Mouse (Mus musculus) neural tube, embryonic 15.5 days (tissue): ENCODE results near the gene Nkain2. TPM values are rescaled to one million over a fixed set of nuclear protein-coding genes. Genes with fewer than 3 reads are reported as not detected.

ENCODE experiments used
- ATAC-seq: fragments of 200-750 bp; cut with Nextera tagmentation; 2 replicates; pipeline ENCODE4 v1.8.0; 2017; ENCODE audit warnings: mild to moderate bottlenecking, moderate TSS enrichment, moderate library complexity; ENCODE audit not compliant: low FRiP score
- H3K27ac ChIP-seq: fragments of 300-500 bp; sonication (generic); replicated peaks from 2 replicates; pipeline ENCODE4 v1.5.1; 2015; ENCODE audit warnings: mild to moderate bottlenecking, inconsistent platforms
- H3K27me3 ChIP-seq: fragments of 300-500 bp; sonication (generic); replicated peaks from 2 replicates; pipeline ENCODE4 v1.6.1; 2015; ENCODE audit warnings: inconsistent platforms
- H3K36me3 ChIP-seq: fragments of 300-500 bp; sonication (generic); 2 replicates; pipeline ENCODE4 v1.6.1; 2015; ENCODE audit warnings: inconsistent platforms
- H3K4me1 ChIP-seq: fragments of 300-500 bp; sonication (generic); 2 replicates; pipeline ENCODE4 v1.6.1; 2015; ENCODE audit warnings: inconsistent platforms
- H3K4me2 ChIP-seq: fragments of 300-500 bp; sonication (generic); 2 replicates; pipeline ENCODE4 v1.6.1; 2015; ENCODE audit warnings: inconsistent platforms, mild to moderate bottlenecking, moderate library complexity
- H3K4me3 ChIP-seq: fragments of 300-500 bp; sonication (generic); replicated peaks from 2 replicates; pipeline ENCODE4 v1.5.1; 2015; ENCODE audit warnings: mild to moderate bottlenecking, inconsistent platforms
- H3K9ac ChIP-seq: fragments of 300-500 bp; sonication (generic); replicated peaks from 2 replicates; pipeline ENCODE4 v1.6.1; 2015; ENCODE audit warnings: mild to moderate bottlenecking, inconsistent platforms
- H3K9me3 ChIP-seq: fragments of 300-500 bp; sonication (generic); replicated peaks from 2 replicates; pipeline ENCODE4 v1.6.1; 2016; ENCODE audit warnings: inconsistent platforms
- WGBS: fragments of 180-500 bp; shearing (Covaris S2); methylation state at CpG from one replicate; pipeline ENCODE4 v1.1.7; 2015; ENCODE audit warnings: mixed read lengths; 5-methylcytosine and 5-hydroxymethylcytosine counted together
- polyA plus RNA-seq: library from polyadenylated mRNA; unstranded; fragments of >200 nt; fragmentation: Nextera tagmentation; extraction: Ambion mirVana; gene quantifications from 2 replicates; pipeline ENCODE4 v1.2.1, GENCODE M21; 2015

Nkain2 gene
- polyA plus RNA-seq, 1 experiment from 2014 or later = 16.6 TPM

DNA sequence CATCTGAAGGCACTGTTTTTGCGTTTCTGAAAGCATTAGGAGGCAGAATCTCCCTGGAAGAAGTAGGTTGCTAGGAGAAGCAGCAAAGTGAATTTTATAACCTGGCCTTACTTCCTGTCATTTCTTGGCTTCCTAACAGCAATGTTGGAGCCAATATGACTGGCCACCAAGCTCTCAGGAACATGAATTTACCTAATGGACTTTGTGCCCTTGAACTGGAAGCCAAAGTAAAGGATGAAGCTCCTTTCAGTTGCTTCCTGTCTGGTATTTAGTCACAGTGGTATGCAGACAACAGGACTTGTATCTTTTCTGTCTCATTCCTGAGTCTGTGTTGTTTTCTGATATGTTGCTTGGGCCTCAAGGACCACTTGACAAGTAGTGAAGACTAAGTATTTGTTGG, 1063.2 kb downstream of the Nkain2 start:
- H3K27me3 ChIP-seq = no peaks in the 10 kb centered on the region
- WGBS = 84% methylated on average over 1 of the region's 1 CpGs
- H3K4me2 ChIP-seq = no peak overlapping the region
- no peak for ATAC-seq
- H3K9ac ChIP-seq = no peak overlapping the region
- H3K4me3 ChIP-seq = no peak overlapping the region
- no peak overlapping the region for H3K27ac ChIP-seq
- no peaks in the 10 kb centered on the region for H3K4me1 ChIP-seq
- no peaks in the 10 kb centered on the region for H3K36me3 ChIP-seq
- no peaks in the 10 kb centered on the region for H3K9me3 ChIP-seq

DNA sequence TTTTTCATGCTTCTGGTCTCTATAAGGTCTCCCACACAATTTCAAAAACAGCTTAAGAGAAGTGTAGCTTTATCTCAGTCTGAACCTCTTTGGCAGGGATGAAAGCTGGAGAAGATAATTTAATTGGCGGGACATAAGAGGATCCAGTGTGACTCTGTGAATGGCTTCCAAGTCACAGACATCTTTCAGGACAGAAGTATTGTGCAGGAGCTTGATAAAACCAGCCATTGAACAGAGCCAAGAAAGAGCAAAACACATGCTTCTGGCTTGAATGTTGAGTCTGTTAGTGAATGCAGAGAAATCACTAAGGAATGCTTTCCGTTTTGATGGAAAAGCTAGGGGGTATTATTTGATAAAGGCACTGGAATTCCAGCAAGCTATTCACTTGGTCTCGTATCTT, 1077.7 kb downstream of the Nkain2 start:
- no peak for ATAC-seq
- no peak overlapping the region for H3K27ac ChIP-seq
- 72% methylated on average over 3 of the region's 3 CpGs for WGBS
- no peak overlapping the region for H3K4me2 ChIP-seq
- H3K9me3 ChIP-seq = no peaks in the 10 kb centered on the region
- H3K36me3 ChIP-seq = no peaks in the 10 kb centered on the region
- H3K4me3 ChIP-seq = no peak overlapping the region
- H3K27me3 ChIP-seq = no peaks in the 10 kb centered on the region
- no peak overlapping the region for H3K9ac ChIP-seq
- no peaks in the 10 kb centered on the region for H3K4me1 ChIP-seq

DNA sequence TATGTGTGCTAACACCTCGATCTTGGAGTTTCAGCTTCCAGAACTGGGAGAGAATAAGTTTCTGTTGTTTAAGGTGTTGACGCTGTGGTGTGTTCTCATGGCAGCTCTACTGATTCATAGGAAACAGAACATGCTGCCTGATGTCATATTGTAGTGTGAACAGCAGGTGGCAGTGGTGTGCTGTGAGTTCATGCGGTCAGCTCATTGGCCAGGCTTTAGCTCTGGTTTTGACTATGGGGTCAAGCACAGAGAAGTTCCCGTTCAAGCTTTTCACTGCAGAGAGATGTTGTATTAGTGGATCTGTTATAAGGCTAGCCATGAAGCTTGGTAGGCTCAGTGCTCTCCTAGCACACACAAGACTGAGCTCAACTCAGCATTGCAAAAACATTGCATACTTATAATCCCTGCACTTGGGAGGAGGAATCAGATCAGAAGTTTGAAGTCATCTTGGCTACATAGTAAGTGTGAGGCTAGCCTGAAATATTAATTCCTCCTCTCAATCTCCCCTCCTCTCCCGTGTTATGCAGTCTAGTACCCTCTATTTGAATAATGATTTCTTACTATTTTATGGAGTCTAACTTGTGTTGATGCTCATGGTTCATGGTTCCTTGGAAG, 1147.7 kb downstream of the Nkain2 start:
- no peaks in the 10 kb centered on the region for H3K4me1 ChIP-seq
- H3K36me3 ChIP-seq = no peaks in the 10 kb centered on the region
- H3K9ac ChIP-seq = no peak overlapping the region
- H3K27ac ChIP-seq = no peak overlapping the region
- no peak overlapping the region for H3K4me3 ChIP-seq
- WGBS = 22% methylated on average over 5 of the region's 5 CpGs
- H3K27me3 ChIP-seq = no peaks in the 10 kb centered on the region
- no peaks in the 10 kb centered on the region for H3K9me3 ChIP-seq
- H3K4me2 ChIP-seq = no peak overlapping the region
- peak; percentile 91 for ATAC-seq

DNA sequence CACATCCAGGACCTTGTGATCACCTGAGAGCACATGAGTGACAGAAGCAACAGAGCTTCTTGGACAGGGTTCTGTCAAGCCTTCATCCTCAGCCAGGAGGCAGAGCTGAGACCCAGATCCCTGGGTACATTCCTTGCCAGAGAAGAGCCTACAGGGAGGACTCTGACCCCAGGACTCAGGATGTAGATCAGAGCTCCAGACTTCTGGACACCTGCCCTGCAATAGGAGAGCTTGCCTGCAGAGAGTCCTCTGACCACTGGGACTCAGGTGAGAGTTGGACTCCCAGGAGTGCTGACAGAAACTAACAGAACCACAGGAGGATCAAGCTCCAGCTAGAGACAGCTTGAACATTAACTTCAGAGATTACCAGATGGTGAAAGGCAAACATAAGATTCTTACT, 1162.2 kb downstream of the Nkain2 start:
- no peaks in the 10 kb centered on the region for H3K27me3 ChIP-seq
- no peaks in the 10 kb centered on the region for H3K36me3 ChIP-seq
- H3K9me3 ChIP-seq = no peaks in the 10 kb centered on the region
- ATAC-seq = no peak
- H3K9ac ChIP-seq = no peak overlapping the region
- H3K4me2 ChIP-seq = no peak overlapping the region
- no peaks in the 10 kb centered on the region for H3K4me1 ChIP-seq
- H3K27ac ChIP-seq = no peak overlapping the region
- H3K4me3 ChIP-seq = no peak overlapping the region

DNA sequence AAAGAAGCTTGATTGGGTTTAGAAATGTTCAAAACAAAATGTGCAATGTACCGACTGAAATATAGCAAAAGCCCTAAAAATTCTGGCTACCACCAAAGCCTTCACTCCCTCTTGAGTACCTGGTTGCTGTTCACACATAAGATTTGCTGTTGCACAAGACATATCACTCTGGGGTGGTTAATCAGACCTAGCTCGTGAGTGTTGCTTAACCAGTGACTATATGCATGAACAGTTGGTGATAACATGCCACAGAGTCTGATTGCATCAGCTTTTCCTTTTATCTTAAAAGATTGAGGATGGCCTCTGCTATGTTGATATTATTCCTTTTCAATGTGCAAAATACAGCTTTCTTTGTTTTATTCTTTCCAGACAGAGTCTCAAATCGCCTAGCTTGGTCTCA, 1243.0 kb downstream of the Nkain2 start:
- Histone ChIP-seq H3K36me3 (no peaks in the 10 kb centered on the region), H3K4me3 (no peak overlapping the region), H3K27me3 (no peaks in the 10 kb centered on the region), H3K4me1 (no peaks in the 10 kb centered on the region), H3K27ac (no peak overlapping the region), H3K9me3 (no peaks in the 10 kb centered on the region), H3K9ac (no peak overlapping the region), H3K4me2 (no peak overlapping the region)
- no peak for ATAC-seq
- 91% methylated on average over 3 of the region's 3 CpGs for WGBS

DNA sequence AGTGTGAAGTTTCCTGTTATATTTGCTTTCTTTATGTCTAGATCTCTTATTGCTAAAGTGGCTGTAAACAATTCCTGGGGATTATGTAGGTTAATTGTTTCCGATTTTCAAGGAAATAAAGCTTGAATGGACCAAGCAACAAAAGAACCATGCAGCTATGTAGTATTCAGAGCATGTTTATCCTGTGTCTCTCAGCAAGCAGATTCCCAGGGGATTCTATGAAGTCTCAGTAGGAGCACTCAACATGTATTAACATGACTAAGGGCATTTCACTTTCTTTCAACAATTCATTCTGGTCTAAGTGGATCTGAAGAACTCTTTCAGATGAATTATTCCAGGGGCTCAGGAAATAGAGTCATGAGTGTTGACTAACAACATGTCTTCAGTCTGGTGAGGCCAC, 1244.2 kb downstream of the Nkain2 start:
- 35% methylated on average over 1 of the region's 1 CpGs for WGBS
- Histone ChIP-seq H3K36me3 (no peaks in the 10 kb centered on the region), H3K4me1 (no peaks in the 10 kb centered on the region), H3K27ac (no peak overlapping the region), H3K4me3 (no peak overlapping the region), H3K4me2 (no peak overlapping the region), H3K27me3 (no peaks in the 10 kb centered on the region), H3K9ac (no peak overlapping the region), H3K9me3 (no peaks in the 10 kb centered on the region)
- ATAC-seq = no peak

Other genes starting within 250 kb of the Nkain2 start
- gene Trdn, start 190.1 kb upstream of the Nkain2 start, polyA plus RNA-seq = 0.74 and 1.7 TPM in 2 replicates